8 mouse cellular contexts compared by ENCODE assay signal in genomic region chr13:74121141-74121602, GRCm38 (mm10). TPM values are rescaled to one million over a fixed set of nuclear protein-coding genes. Genes with fewer than 3 reads are reported as not detected.
DNase-seq lines count a peak whose midpoint lies in the region; ATAC-seq lines count a peak whose summit lies in the region.

Gene Slc9a3, plus strand, starts transcription at chr13:74121457.

- WGBS in embryonic facial prominence, embryonic 10.5 days, result under 1% methylated on average over 35 of the region's 35 CpGs
- WGBS in hindbrain, embryonic 12.5 days, result under 1% methylated on average over 35 of the region's 35 CpGs
- WGBS in limb, embryonic 13.5 days, result 1% methylated on average over 35 of the region's 35 CpGs

- 0 out of 2 replicates have a peak within 1 kb of the TSS, but pooled peaks have one; percentile 10 for H3K27ac ChIP-seq in embryonic facial prominence, embryonic 10.5 days (replicated peaks)
- no peak within 1 kb of the TSS for H3K27ac ChIP-seq in hindbrain, embryonic 12.5 days
- H3K27ac ChIP-seq in limb, embryonic 13.5 days, result no peak within 1 kb of the TSS

- ATAC-seq in hindbrain, embryonic 12.5 days (ENCODE audit: low FRiP score), result no peak
- no peak for ATAC-seq in limb, embryonic 13.5 days (ENCODE audit: low FRiP score, low read depth)

- peaks cover 81% of the 10 kb centered on the region for H3K27me3 ChIP-seq in embryonic facial prominence, embryonic 10.5 days (replicated peaks; ENCODE audit: low read depth, poor library complexity, severe bottlenecking)
- H3K27me3 ChIP-seq in hindbrain, embryonic 12.5 days, result peaks cover 60% of the 10 kb centered on the region
- peaks cover 65% of the 10 kb centered on the region for H3K27me3 ChIP-seq in limb, embryonic 13.5 days

- 0 out of 2 replicates have a peak within 1 kb of the TSS, but pooled peaks have one; percentile 41 for H3K9ac ChIP-seq in hindbrain, embryonic 12.5 days
- H3K9ac ChIP-seq in limb, embryonic 13.5 days, result peak within 1 kb of the TSS; percentile 59

- H3K9me3 ChIP-seq in embryonic facial prominence, embryonic 10.5 days, result no peaks in the 10 kb centered on the region
- no peaks in the 10 kb centered on the region for H3K9me3 ChIP-seq in hindbrain, embryonic 12.5 days (replicated peaks)
- no peaks in the 10 kb centered on the region for H3K9me3 ChIP-seq in limb, embryonic 13.5 days

- DNase-seq in ovary, adult 18-20 months (ENCODE audit: low spot score), result peak; percentile 13
- no peak for DNase-seq in ovary, postnatal 10 days (ENCODE audit: low spot score)
- peak; percentile 48 for DNase-seq in embryonic facial prominence, embryonic 10.5 days (ENCODE audit: low spot score)
- peak; percentile 26 for DNase-seq in right cerebral cortex, adult 18-20 months
- DNase-seq in cerebellum, adult 11-12 months, result no peak
- DNase-seq in cerebellum, adult 9-10 months, result no peak

- H3K4me1 ChIP-seq in embryonic facial prominence, embryonic 10.5 days, result peaks cover 9% of the 10 kb centered on the region
- H3K4me1 ChIP-seq in hindbrain, embryonic 12.5 days, result peaks cover 6% of the 10 kb centered on the region
- peaks cover 8% of the 10 kb centered on the region for H3K4me1 ChIP-seq in limb, embryonic 13.5 days

- H3K36me3 ChIP-seq in embryonic facial prominence, embryonic 10.5 days (replicated peaks), result no peaks in the 10 kb centered on the region
- H3K36me3 ChIP-seq in hindbrain, embryonic 12.5 days, result no peaks in the 10 kb centered on the region
- H3K36me3 ChIP-seq in limb, embryonic 13.5 days, result no peaks in the 10 kb centered on the region

- peak within 1 kb of the TSS; percentile 58 for H3K4me3 ChIP-seq in embryonic facial prominence, embryonic 10.5 days
- H3K4me3 ChIP-seq in hindbrain, embryonic 12.5 days, result peak within 1 kb of the TSS; percentile 35
- peak within 1 kb of the TSS; percentile 46 for H3K4me3 ChIP-seq in limb, embryonic 13.5 days

- peak within 1 kb of the TSS; percentile 63 for H3K4me2 ChIP-seq in hindbrain, embryonic 12.5 days (replicated peaks)
- peak within 1 kb of the TSS; percentile 81 for H3K4me2 ChIP-seq in limb, embryonic 13.5 days (replicated peaks)

RNA-seq across cellular contexts. Expression of gene Slc9a3, which starts in this region (rescaled TPM):
- 0.02 TPM in 1 of 2 replicates, not detected in the other for polyA plus RNA-seq in embryonic facial prominence, embryonic 10.5 days (2016; fragmentation: Nextera tagmentation; extraction: Ambion mirVana)
- polyA plus RNA-seq in hindbrain, embryonic 12.5 days (2016; fragmentation: Nextera tagmentation; extraction: Ambion mirVana), result not detected in 2 replicates
- not detected in 2 replicates for polyA plus RNA-seq in limb, embryonic 13.5 days (2015; fragmentation: Nextera tagmentation; extraction: Ambion mirVana)

Comparison
In these comparisons a context has a peak if more than half of its experiments do, and no peak if none do; other contexts are left out.
1. DNase-seq: peak in ovary, adult 18-20 months (single experiment) and right cerebral cortex, adult 18-20 months (single experiment); none in ovary, postnatal 10 days (single experiment), cerebellum, adult 11-12 months (single experiment) and cerebellum, adult 9-10 months (single experiment).
2. Peak in DNase-seq, H3K4me3 ChIP-seq and H3K27ac ChIP-seq in embryonic facial prominence, embryonic 10.5 days; RNA of the gene not detected or under 1 TPM.
3. Peak in every context shown above with its lines, with median percentiles within 50 percentile points of each other: H3K4me3 ChIP-seq.